Comparison of ENCODE assay signal across 8 mouse cellular contexts in genomic region chr19:16529293-16529920, GRCm38 (mm10).
A peak's percentile ranks its signal among the peaks of the same experiment; 100 is the strongest.
DNase-seq lines count a peak whose midpoint lies in the region; ATAC-seq and TF ChIP-seq lines count a peak whose summit lies in the region.

No protein-coding gene starts in this region.

- no peak for ATAC-seq in heart, embryonic 12.5 days (ENCODE audit: insufficient number of reproducible peaks, low FRiP score)
- ATAC-seq in stomach, postnatal 0 days (ENCODE audit: low FRiP score, low TSS enrichment), result no peak

- H3K9me3 ChIP-seq in heart, embryonic 12.5 days (replicated peaks), result no peaks in the 10 kb centered on the region
- no peaks in the 10 kb centered on the region for H3K9me3 ChIP-seq in stomach, postnatal 0 days (ENCODE audit: control insufficient read depth, low read length)

- no peaks in the 10 kb centered on the region for H3K27me3 ChIP-seq in heart, embryonic 12.5 days (replicated peaks)
- H3K27me3 ChIP-seq in stomach, postnatal 0 days (ENCODE audit: control insufficient read depth, insufficient read depth, low read length), result no peaks in the 10 kb centered on the region

- H3K4me3 ChIP-seq in heart, embryonic 12.5 days, result no peak overlapping the region
- no peak overlapping the region for H3K4me3 ChIP-seq in stomach, postnatal 0 days (ENCODE audit: low read depth, low read length)

- no peak overlapping the region for H3K4me2 ChIP-seq in heart, embryonic 12.5 days
- H3K4me2 ChIP-seq in stomach, postnatal 0 days (replicated peaks; ENCODE audit: low read depth), result no peak overlapping the region

- TF ChIP-seq EP300 in stomach, postnatal 0 days (optimal IDR thresholded peaks at IDR 0.05), result no peak

- H3K36me3 ChIP-seq in heart, embryonic 12.5 days, result no peaks in the 10 kb centered on the region
- no peaks in the 10 kb centered on the region for H3K36me3 ChIP-seq in stomach, postnatal 0 days (ENCODE audit: control insufficient read depth, insufficient read depth, low read length)

- H3K4me1 ChIP-seq in heart, embryonic 12.5 days (replicated peaks), result peaks cover 4% of the 10 kb centered on the region
- no peaks in the 10 kb centered on the region for H3K4me1 ChIP-seq in stomach, postnatal 0 days (replicated peaks; ENCODE audit: control insufficient read depth, insufficient read depth)

- peak; percentile 76 for TF ChIP-seq CTCF in stomach, postnatal 0 days (IDR thresholded peaks at IDR 0.05; ENCODE audit: low read depth)

- no peak overlapping the region for H3K27ac ChIP-seq in heart, embryonic 12.5 days (ENCODE audit: poor library complexity, severe bottlenecking)
- H3K27ac ChIP-seq in stomach, postnatal 0 days (replicated peaks), result no peak overlapping the region

- DNase-seq in heart, postnatal 10 days, result peak; percentile 13 to 22
- DNase-seq in B cell, adult 2 months, result peak; percentile 24 to 32
- DNase-seq in ZHBTc4 (ENCODE audit: low read depth, low spot score), result peak; percentile 24
- peak; percentile 13 for DNase-seq in kidney, postnatal 14 days
- DNase-seq in stomach, postnatal 0 days (ENCODE audit: low spot score), result peak; percentile 52
- DNase-seq in ovary, postnatal 14 days (ENCODE audit: low spot score), result no peak
- no peak for DNase-seq in left cerebral cortex, adult 11 months (ENCODE audit: low spot score)

- intact Hi-C loops in heart, postnatal 10 days (cut with DNase I), result no loop called here

- H3K9ac ChIP-seq in heart, embryonic 12.5 days, result no peak overlapping the region
- no peak overlapping the region for H3K9ac ChIP-seq in stomach, postnatal 0 days (ENCODE audit: low read length)

Comparison
In these comparisons a context has a peak if more than half of its experiments do, and no peak if none do; other contexts are left out.
1. DNase-seq: peak in heart, postnatal 10 days (2 of 2), B cell, adult 2 months (2 of 2), ZHBTc4 (single experiment), kidney, postnatal 14 days (single experiment) and stomach, postnatal 0 days (single experiment); none in ovary, postnatal 14 days (single experiment) and left cerebral cortex, adult 11 months (single experiment).